Mouse (Mus musculus): ENCODE measurements around the gene Espn.

Gene Espn

GRCm38 (mm10) chr4:152097911-152098799 is 54.0 kb downstream of the Espn start:
- no peak for DNase-seq (ENCODE audit: low spot score)

- DNase-seq (ENCODE audit: low spot score): no peak
Observed at GRCm38 (mm10) chr4:152096927-152097326, 55.2 kb downstream of the Espn start.

- no peak for DNase-seq (ENCODE audit: low spot score)
Observed at GRCm38 (mm10) chr4:152095937-152096910, 55.9 kb downstream of the Espn start.

- DNase-seq (ENCODE audit: low spot score): no peak
Observed at GRCm38 (mm10) chr4:152094233-152094632, 57.9 kb downstream of the Espn start.

- no peak for DNase-seq (ENCODE audit: low spot score)
Observed at GRCm38 (mm10) chr4:152092751-152093293, 59.3 kb downstream of the Espn start.

- DNase-seq (ENCODE audit: low spot score): no peak
Observed at GRCm38 (mm10) chr4:152090191-152090590, 62.0 kb downstream of the Espn start.

GRCm38 (mm10) chr4:152088556-152089120 is 63.5 kb downstream of the Espn start:
- DNase-seq (ENCODE audit: low spot score): no peak

GRCm38 (mm10) chr4:152088133-152088532 is 64.0 kb downstream of the Espn start:
- no peak for DNase-seq (ENCODE audit: low spot score)

GRCm38 (mm10) chr4:152087211-152088081 is 64.7 kb downstream of the Espn start:
- no peak for DNase-seq (ENCODE audit: low spot score)

- DNase-seq (ENCODE audit: low spot score): peak; percentile 61
Observed at GRCm38 (mm10) chr4:152086505-152087210, 65.5 kb downstream of the Espn start.

- DNase-seq (ENCODE audit: low spot score): no peak
Observed at GRCm38 (mm10) chr4:152084616-152085015, 67.6 kb downstream of the Espn start.

- DNase-seq (ENCODE audit: low spot score): no peak
Observed at GRCm38 (mm10) chr4:152083611-152084220, 68.5 kb downstream of the Espn start.

GRCm38 (mm10) chr4:152079931-152080330 is 72.2 kb downstream of the Espn start:
- peak; percentile 54 for DNase-seq (ENCODE audit: low spot score)

GRCm38 (mm10) chr4:152079261-152079660 is 72.9 kb downstream of the Espn start:
- no peak for DNase-seq (ENCODE audit: low spot score)

- no peak for DNase-seq (ENCODE audit: low spot score)
Observed at GRCm38 (mm10) chr4:152078105-152078530, 74.1 kb downstream of the Espn start.

- DNase-seq (ENCODE audit: low spot score): no peak
Observed at GRCm38 (mm10) chr4:152077191-152077590, 75.0 kb downstream of the Espn start.

- DNase-seq (ENCODE audit: low spot score): no peak
Observed at GRCm38 (mm10) chr4:152074548-152074947, 77.6 kb downstream of the Espn start.

- no peak for DNase-seq (ENCODE audit: low spot score)
Observed at GRCm38 (mm10) chr4:152073715-152074114, 78.5 kb downstream of the Espn start.

- no peak for DNase-seq (ENCODE audit: low spot score)
Observed at GRCm38 (mm10) chr4:152072655-152073054, 79.5 kb downstream of the Espn start.

GRCm38 (mm10) chr4:152072121-152072601 is 80.0 kb downstream of the Espn start, which contains the start of gene Plekhg5:
TSS of gene Plekhg5 (plus strand) at chr4:152072498.
- DNase-seq (ENCODE audit: low spot score): peak; percentile 60

All from ovary, adult 18-20 months (tissue).